Mouse (Mus musculus): ENCODE results near the gene Atp5h. TPM values are rescaled to one million over a fixed set of nuclear protein-coding genes. Genes with fewer than 3 reads are reported as not detected.
A peak's percentile ranks its signal among the peaks of the same experiment; 100 is the strongest.
"Not testable (repeated sequence)": the region's sequence is repeated elsewhere in the genome, so short reads cannot be mapped to it uniquely, and the experiment has no call there.

Atp5h gene
- total RNA-seq, 2 experiments from 2014 or later: 399 to 414 TPM

DNA sequence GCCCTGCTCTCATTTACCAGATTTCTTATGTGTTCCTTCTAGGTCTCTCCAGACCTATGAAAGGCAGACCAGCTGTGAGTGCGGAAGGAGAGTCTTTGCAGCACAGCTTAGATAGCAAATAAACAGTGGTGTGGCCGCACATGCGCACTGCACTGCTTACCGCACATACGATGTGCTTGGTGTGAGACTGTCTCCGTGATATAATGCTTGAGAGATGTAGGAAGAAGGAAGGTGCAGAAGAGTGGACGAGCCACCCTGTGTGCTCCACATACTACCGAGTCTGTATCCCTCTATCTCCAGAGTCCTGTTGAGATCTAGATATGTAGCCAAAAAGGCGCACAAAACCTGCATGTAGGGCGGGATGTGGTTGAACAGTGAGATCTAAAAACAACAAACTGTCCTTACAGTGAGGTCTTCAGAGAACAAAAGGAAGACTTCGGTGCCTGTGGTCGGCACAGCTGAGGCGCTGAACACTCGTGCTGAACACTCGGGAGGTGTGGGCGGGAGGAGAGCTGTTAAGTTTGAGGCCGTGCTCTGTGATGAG lies 12.8 kb downstream of the Atp5h start:
- DNase-seq (ENCODE audit: extremely low spot score in 1 of 2, low spot score in 2 of 2): no peak
- intact Hi-C loops (cut with DNase I): no loop called here

DNA sequence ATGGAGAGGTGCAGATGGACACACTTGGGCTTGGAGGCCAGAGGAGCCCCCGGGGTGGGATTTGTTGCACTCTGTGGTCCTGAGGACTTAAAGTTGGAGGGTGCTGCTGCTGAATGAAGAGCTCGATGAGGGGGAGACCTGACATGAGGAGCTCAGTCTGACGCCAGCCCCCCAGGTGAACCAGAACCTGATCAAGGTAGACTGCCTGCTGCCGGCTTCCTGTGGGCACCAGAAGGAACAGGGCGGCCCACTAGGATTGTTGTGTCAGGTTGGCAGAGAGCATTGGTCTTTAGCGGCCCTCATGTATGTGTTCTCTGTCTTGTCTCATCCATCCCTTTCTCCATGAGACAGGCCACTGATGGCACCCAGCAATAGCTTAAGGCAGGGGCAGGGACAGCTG lies 14.0 kb downstream of the Atp5h start:
- intact Hi-C loops (cut with DNase I): no loop called here
- DNase-seq (ENCODE audit: extremely low spot score in 1 of 2, low spot score in 2 of 2): peak in 1 of 2 experiments; percentile 20

DNA sequence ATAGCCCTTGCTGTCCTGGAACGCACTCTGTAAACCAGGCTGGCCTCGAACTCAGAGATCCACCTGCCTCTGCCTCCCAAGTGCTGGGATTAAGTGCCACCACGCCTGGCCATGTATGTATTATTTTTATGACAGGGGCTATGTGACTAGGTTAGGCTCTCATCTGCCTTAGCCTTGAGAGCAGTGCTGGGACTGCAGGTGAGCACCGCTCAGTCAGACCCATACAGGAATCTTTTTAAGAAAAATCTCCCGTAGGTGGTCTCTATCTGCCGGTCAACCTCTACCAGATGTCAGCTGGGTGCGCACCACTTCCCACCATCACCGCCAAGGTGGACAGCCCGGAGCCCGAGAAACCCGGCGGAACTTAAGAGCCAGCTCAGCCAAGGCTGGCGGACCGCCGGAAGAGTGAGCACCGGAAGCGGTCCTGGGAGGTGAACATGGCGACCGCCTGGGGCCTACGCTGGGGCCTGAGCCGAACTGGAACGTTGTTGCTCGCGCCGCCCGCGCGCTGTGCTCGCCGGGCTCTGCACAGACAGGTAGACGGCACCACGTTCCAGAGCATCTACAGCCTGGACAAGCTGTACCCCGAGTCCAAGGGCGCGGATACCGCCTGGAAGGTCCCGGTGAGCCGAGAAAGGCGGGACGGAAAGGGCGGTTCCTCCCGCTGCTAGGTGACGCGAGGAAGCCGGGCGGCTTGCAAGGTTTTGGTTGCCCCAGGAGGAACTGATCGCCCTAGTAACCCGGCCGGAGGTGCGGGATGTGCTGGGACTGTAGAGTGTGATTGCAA lies 16.2 kb downstream of the Atp5h start, which contains the start of gene Mrpl58:
Mrpl58 (plus strand) TSS at position 415 of the 787 bp plus-strand sequence.
- intact Hi-C loops (cut with DNase I): no loop called here
- peak; percentile 80 to 91 for DNase-seq (ENCODE audit: extremely low spot score in 1 of 2, low spot score in 2 of 2)

DNA sequence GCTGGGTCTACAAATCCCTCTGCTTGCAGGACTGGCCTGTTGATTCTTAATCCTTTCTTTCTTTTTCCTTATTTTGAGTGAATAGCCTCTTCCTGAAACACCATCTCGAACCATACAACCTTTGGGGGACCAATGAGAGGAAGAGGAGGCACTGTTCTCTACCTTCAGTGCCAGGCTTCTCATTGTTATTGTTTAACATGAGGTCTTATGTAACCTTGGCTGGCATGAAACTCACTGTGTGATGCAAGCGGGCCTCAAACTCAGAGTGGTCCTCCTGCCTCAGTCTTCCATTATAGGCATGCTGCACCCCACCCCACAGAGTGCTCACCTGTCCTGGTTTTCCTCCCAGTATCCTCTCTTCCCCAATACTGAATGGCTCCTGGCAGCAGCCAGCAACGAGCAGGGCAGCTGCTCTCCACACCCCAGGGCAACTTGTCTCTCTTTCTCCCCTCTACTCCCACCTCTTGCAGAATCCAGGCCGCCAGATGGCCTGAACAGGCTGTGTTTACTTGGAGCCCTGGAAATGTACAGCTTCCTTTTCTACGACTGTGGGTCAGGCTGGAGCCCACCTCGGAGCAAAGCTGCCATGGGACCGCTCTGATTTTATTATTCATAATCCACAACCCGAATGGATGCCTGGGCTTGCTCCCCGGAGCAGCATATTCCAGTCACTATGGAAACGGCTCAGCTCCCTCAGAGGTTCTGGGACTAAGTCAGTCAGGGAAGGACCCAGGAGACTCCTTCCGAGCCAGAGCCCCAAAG lies 19.0 kb downstream of the Atp5h start:
- peak in 1 of 2 experiments; percentile 28 for DNase-seq (ENCODE audit: extremely low spot score in 1 of 2, low spot score in 2 of 2)
- intact Hi-C loops (cut with DNase I): no loop called here

DNA sequence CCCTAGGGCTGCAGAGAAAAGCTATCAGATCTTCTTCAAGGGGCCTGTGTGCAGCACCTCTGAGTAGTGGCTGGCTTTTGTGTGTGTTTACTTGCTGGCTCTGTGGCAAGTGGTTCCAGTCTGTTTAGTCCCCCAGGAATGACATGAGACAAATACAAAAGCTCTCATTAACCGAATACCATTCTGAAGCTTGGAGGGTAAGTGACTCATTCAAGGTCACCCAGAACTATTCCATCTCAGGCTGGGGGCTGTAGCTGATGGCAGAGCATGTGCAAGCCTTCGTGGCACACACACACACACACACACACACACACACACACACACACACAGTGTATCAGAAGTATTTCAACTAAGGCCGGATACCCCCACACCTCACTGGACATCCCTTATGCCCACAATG lies 19.6 kb downstream of the Atp5h start:
- no peak for DNase-seq (ENCODE audit: extremely low spot score in 1 of 2, low spot score in 2 of 2)
- intact Hi-C loops (cut with DNase I): no loop called here

DNA sequence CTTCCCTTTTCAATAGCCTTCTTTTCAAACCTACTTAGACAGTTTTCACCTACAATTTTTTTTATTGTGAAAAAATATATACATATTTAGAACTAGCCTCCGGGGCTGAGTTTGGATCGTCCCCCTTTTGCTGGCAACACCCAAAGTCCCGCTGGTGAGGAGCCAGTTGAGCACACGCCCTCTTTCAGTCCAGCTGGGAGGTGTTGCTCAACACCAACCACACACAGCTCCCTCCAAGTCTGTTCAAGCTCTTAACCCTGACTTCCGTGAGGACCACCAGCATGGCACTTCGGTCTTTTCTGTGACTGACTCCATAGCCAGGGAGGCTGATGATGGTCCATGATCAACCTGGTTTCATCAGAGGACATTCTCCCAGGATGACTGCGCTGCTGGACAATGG lies 21.7 kb downstream of the Atp5h start:
- DNase-seq (ENCODE audit: extremely low spot score in 1 of 2, low spot score in 2 of 2): no peak
- intact Hi-C loops (cut with DNase I): no loop called here

DNA sequence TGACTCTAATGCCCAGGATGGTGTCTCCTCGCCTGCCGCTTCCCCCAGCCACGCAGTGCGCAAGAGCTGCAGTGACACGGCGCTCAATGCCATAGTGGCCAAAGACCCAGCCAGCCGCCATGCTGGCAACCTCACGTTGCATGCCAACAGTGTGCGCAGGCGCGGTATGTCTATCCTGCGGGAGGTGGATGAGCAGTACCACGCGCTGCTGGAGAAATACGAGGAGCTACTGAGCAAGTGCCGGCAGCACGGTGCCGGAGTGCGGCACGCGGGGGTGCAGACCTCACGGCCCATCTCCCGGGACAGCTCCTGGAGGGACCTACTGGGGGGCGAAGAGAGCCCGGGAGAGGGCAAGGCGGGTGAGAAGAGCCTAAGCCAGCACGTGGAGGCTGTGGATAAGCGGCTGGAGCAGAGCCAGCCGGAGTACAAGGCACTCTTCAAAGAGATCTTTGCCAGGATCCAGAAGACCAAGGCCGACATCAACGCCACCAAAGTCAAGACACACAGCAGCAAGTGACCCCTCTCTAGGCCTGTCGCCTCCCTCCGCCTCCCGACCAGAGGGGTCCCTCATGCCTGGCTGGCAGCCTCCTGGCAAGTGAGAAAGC lies 25.9 kb downstream of the Atp5h start:
- no peak for DNase-seq (ENCODE audit: extremely low spot score in 1 of 2, low spot score in 2 of 2)
- intact Hi-C loops (cut with DNase I): no loop called here

DNA sequence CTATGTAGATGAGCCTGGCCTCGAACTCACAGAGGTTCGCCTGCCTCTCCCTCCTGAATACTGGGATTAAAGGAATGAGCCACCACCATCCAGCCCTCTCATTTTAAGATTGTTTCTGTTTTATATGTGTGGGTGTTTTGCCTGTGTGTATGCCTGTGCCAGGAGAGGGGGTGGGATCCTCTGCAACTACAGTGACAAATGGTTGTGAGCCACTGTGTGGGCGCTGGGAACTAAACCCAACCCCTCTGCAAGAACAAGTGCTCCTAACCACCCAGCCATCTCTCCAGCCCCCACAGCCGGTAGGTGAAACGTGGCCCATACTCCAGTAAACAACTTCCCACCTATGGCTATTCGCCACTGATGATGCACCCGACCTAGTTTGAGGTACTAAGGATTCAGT lies 28.4 kb downstream of the Atp5h start:
- intact Hi-C loops (cut with DNase I): no loop called here
- no peak for DNase-seq (ENCODE audit: extremely low spot score in 1 of 2, low spot score in 2 of 2)

DNA sequence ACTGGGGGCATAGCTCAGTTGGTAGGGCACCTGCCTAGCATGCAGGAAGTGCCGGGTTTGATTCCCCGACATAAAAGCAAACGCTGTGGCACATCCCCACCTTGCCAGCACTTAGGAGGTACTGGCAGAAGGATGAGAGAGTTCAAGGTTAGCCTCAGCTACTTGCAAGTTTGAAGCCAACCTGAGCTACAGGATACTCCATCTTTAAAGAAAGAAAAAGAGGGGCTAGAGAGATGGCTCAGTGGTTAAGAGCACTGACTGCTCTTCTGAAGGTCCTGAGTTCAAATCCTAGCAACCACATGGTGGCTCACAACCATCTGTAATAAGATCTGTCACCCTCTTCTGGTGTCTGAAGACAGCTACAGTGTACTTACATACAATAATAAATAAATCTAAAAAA lies 32.9 kb downstream of the Atp5h start:
- intact Hi-C loops (cut with DNase I); DNase-seq (ENCODE audit: extremely low spot score in 1 of 2, low spot score in 2 of 2): not testable (repeated sequence)

DNA sequence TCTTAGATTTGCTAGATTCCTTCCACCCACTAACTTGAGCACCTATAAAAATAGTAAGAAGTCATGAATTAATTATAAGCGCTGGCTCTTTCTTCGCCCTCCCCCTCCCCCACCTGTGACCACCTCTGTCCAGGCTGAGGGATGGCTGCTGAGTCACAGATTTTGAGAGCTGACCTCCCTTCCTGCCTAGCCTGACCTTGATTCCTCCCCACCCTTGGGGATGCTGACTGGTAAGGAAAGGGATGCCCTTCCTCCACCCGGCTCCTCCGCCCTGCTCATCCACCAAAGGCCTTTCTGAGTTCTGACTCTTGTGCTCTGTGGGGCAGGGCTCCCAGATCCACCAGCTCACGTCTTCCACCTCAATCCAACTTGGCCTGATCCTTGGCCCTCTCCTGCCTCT lies 35.2 kb downstream of the Atp5h start:
- intact Hi-C loops (cut with DNase I): no loop called here
- no peak for DNase-seq (ENCODE audit: extremely low spot score in 1 of 2, low spot score in 2 of 2)

DNA sequence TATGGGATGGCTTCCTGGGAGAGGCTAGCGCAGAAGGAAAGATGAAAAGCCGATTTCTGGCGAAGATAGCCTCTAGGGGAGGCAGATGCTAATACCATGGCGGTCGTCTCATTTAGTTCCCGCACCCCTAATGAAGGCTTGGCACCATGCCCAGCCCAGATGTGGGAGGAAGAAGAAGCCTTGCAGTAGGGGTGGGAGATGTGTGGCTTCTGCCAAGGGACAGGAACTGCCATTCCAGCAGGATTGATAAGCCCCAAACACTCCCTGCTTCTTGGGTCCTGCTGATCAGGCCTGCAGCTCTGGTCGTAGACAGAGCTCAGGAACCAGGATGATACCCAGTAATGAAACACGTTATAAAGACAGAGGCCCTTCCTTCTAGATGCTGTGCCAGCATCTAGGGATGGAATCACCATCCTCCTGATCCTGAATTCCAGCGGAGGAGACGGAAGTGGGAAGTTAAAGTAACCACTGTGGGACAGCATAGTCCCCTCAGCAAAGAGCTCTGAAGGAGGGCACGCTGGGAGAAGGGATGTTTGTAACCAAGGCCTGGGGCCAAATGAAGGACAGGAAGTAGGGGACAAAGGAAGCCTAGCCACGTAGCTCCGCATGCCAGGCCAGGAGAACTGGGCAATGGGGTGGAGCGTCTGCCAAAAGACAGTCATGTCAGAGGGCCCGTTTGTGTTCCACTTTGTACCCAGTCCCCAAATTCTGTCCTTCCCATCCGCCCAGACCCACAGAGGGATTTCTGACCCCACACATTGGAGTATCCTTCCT lies 35.9 kb downstream of the Atp5h start:
- intact Hi-C loops (cut with DNase I): no loop called here

DNA sequence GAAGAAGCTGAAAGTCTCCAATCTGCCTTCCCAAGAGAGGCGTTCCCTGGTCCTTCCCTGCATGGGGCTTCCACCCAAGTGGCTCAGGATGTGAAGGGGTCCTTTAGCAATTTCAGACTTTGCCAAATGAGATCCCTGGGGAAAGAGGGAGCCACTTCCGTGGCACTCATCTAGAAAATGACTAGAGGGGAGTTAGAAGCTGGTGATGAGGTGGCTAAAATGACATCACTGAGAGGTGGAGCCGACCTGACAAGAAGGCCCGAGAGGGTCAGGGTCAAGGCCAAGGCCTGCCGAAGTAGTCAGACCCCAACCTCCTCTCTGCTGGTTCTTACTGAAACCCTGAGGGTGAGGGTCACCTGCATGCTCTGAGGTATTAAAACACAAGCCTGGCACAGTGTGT lies 36.9 kb downstream of the Atp5h start:
- intact Hi-C loops (cut with DNase I): no loop called here
- DNase-seq (ENCODE audit: extremely low spot score in 1 of 2, low spot score in 2 of 2): no peak

More for the DNA sequence above, 35.9 kb downstream of the Atp5h start:
- DNase-seq (ENCODE audit: extremely low spot score in 1 of 2, low spot score in 2 of 2): peak; percentile 49 to 77

DNA sequence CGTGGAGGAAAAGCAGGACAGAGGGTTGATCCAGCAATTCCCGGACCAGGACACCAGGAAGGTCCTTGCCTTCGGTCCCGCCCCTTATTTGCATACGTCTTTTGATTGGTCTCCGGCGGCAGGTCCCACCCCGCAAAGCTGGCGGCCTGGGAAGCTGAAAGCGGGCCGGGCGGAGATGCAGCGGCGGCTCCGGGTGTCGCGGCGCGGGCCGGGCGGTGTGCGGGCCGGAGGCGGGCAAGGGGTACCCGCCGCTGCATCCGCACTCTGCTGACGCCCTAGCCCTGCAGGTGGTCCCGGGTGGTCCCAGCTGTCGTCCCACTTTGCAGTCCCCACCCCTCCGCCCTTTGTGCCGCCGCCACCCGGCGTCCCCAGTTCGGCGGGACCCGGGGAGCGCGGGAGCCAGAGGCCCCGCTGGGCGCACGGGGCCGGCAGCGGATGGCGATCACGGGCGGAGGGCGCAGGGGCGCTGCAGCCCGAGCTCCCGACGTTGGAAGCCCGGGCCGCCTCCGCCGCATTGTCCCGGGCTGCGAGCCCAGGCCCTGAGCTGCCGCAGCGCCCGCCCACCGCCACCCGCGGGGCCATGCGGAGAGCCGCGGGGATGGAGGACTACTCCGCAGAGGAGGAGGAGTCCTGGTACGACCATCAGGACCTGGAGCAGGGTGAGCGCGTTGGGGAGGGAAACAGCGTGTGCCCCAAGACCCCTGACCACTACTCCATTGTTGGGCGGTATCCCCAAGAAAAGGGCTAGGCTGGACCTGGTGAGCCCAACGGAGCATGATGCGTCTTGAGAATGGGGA lies 37.8 kb downstream of the Atp5h start, which contains the start of gene Cdr2l:
Cdr2l (plus strand) TSS at position 174 of the 797 bp plus-strand sequence.
- intact Hi-C loops (cut with DNase I): no loop called here
- DNase-seq (ENCODE audit: extremely low spot score in 1 of 2, low spot score in 2 of 2): peak; percentile 83 to 95

DNA sequence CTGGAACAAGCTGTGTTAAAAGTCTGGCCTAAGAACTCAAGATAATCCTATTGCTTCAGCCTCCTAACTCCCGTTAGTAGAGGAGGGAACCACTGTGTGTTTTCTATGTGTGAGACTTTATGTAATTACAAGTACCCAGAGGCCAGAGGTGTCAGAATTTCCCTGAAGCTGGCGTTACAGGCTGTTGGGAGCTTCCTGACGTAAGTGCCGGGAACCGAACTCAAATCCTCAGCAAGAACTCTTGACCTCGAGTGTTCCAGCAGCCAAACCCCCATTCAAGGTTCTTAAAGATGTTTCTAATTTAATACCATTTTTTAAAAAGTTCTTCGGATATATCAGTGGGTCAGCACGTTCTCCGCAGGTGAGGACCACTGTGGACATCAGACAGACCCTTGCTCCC lies 38.5 kb downstream of the Atp5h start:
- DNase-seq (ENCODE audit: extremely low spot score in 1 of 2, low spot score in 2 of 2): no peak
- intact Hi-C loops (cut with DNase I): no loop called here

DNA sequence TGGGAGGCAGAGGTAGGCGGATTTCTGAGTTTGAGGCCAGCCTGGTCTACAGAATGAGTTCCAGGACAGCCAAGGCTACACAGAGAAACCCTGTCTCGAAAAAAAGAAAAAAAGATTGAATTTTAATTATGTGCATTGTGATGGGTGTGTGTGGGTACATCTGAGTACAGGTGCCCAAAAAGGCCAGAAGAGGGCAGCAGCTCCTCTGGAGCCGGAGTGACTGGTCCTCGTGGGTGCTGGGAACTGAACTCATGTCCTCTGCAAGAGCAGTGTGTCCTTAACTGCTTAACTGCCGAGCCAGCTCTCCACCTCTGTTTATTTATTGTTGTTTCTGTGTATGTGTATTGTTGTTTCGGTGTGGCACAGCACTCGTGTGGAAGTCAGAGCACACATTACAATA lies 41.9 kb downstream of the Atp5h start:
- DNase-seq (ENCODE audit: extremely low spot score in 1 of 2, low spot score in 2 of 2): no peak
- intact Hi-C loops (cut with DNase I): no loop called here

DNA sequence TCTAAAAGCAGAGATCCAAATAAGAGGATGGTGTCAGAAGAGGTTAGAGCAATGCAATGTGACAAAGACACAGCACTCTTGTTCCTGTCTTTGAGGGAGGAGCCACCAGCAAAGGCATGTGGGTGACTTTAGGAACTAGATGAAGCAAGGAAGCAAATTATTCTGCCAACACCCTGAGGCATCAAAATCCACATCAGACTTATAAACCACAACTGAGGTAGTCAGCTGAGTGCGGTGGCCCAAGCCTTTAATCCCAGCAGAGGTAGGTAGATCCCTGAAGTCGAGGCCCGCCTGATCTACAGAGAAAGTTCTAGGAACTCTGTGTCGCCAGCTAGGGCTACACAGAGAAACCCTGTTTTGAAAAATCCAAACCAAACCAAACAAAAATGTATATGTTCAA lies 42.5 kb downstream of the Atp5h start:
- intact Hi-C loops (cut with DNase I): no loop called here
- no peak for DNase-seq (ENCODE audit: extremely low spot score in 1 of 2, low spot score in 2 of 2)

DNA sequence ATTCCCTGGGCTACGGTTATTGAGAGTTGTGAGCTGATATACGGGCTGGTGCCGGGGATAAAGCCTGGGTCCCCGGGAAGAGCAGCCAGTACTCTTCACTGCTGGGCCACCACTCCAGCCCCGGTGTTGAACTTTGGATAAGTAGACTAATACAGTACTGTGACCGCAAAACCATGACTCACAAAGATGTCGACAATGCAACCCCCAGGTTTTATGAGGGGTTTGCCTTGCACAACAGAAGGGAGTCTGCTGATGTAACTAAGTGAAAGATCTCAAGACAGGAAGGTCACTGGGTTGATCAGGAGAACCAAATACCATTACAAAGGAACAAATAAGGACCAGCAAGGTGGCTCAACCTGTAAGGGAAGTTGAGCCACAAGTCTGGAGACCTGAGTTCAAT lies 43.0 kb downstream of the Atp5h start:
- no peak for DNase-seq (ENCODE audit: extremely low spot score in 1 of 2, low spot score in 2 of 2)
- intact Hi-C loops (cut with DNase I): no loop called here

Measured in left cerebral cortex, postnatal 10 days (tissue).